ENCODE assay signal across 1 mouse cellular context in genomic region chr19:18766399-18766798, GRCm38 (mm10).
TF ChIP-seq lines count a peak whose summit lies in the region.

No protein-coding gene starts in this region.

TF ChIP-seq in CH12.LX, 34 proteins besides CTCF, POLR2A, EP300 and RAD21 (continued from another document):
- TF ChIP-seq UBTF (IDR thresholded peaks at IDR 0.05; ENCODE audit: low read depth, low read length) (0 out of 2 replicates have a peak, but pooled peaks have one; percentile 27), USF1 (IDR thresholded peaks at IDR 0.05; ENCODE audit: low read depth, low read length) (no peak), ZMIZ1 (IDR thresholded peaks at IDR 0.05; ENCODE audit: low read depth, low read length) (no peak), RCOR1 (conservative IDR thresholded peaks at IDR 0.05; ENCODE audit: low read depth, low read length) (0 out of 2 replicates have a peak, but pooled peaks have one; percentile 55), KAT2A (IDR thresholded peaks at IDR 0.05; ENCODE audit: insufficient replicate concordance, low read length) (no peak), TCF12 (IDR thresholded peaks at IDR 0.05; ENCODE audit: low read depth, low read length) (0 out of 2 replicates have a peak, but pooled peaks have one; percentile 52), IRF4 (IDR thresholded peaks at IDR 0.05; ENCODE audit: low read depth, low read length) (peak; percentile 93), MAZ (IDR thresholded peaks at IDR 0.05; ENCODE audit: low read depth, low read length) (no peak), ZKSCAN1 (IDR thresholded peaks at IDR 0.05; ENCODE audit: borderline replicate concordance, low read depth, low read length) (no peak)
